Mouse (Mus musculus) heart, embryonic 11.5 days (tissue): Measurements from ENCODE around the gene Zbtb8b. TPM values are rescaled to one million over a fixed set of nuclear protein-coding genes. Genes with fewer than 3 reads are reported as not detected.

Source experiments
- ATAC-seq: fragments of 200-750 bp; cut with Nextera tagmentation; replicated peaks from 2 replicates; pipeline ENCODE4 v1.8.0; 2017; ENCODE audit warnings: moderate library complexity; ENCODE audit not compliant: insufficient number of reproducible peaks, low FRiP score, low TSS enrichment
- H3K27ac ChIP-seq: fragments of 300-500 bp; sonication (generic); 2 replicates; pipeline ENCODE4 v1.5.1; 2014; ENCODE audit warnings: mild to moderate bottlenecking, low read depth, low read length
- H3K27me3 ChIP-seq: fragments of 300-500 bp; sonication (generic); 2 replicates; pipeline ENCODE4 v1.6.1; 2014; ENCODE audit warnings: mild to moderate bottlenecking, low read length, mixed read lengths; ENCODE audit not compliant: control insufficient read depth, insufficient read depth
- H3K36me3 ChIP-seq: fragments of 300-500 bp; sonication (generic); 2 replicates; pipeline ENCODE4 v1.6.1; 2014; ENCODE audit warnings: mild to moderate bottlenecking, low read length, moderate library complexity, mixed read lengths; ENCODE audit not compliant: control insufficient read depth, insufficient read depth
- H3K4me1 ChIP-seq: fragments of 300-500 bp; sonication (generic); 2 replicates; pipeline ENCODE4 v1.6.1; 2014; ENCODE audit warnings: low read length; ENCODE audit not compliant: control insufficient read depth, insufficient read depth
- H3K4me2 ChIP-seq: fragments of 300-500 bp; sonication (generic); 2 replicates; pipeline ENCODE4 v1.6.1; 2014; ENCODE audit warnings: mild to moderate bottlenecking, moderate library complexity
- H3K4me3 ChIP-seq: fragments of 300-500 bp; sonication (generic); 2 replicates; pipeline ENCODE4 v1.5.1; 2014; ENCODE audit warnings: low read depth, low read length
- H3K9ac ChIP-seq: fragments of 300-500 bp; sonication (generic); 2 replicates; pipeline ENCODE4 v1.6.1; 2014; ENCODE audit warnings: mild to moderate bottlenecking, low read depth, low read length, moderate library complexity
- H3K9me3 ChIP-seq: fragments of 300-500 bp; sonication (generic); replicated peaks from 2 replicates; pipeline ENCODE4 v1.6.1; 2016; ENCODE audit warnings: low read length; ENCODE audit not compliant: control insufficient read depth
- WGBS: fragments of 180-500 bp; shearing (Covaris S2); extraction: QIAGEN DNeasy Blood & Tissue Kit; methylation state at CpG from one replicate; pipeline ENCODE4 v1.1.7; 2014; ENCODE audit not compliant: insufficient replicate concordance; 5-methylcytosine and 5-hydroxymethylcytosine counted together
- polyA plus RNA-seq: library from polyadenylated mRNA; unstranded; fragments of >200 nt; fragmentation: Nextera tagmentation; extraction: Ambion mirVana; gene quantifications from 2 replicates; pipeline ENCODE4 v1.2.1, GENCODE M21; 2014

Zbtb8b gene
- polyA plus RNA-seq, 1 experiment from 2014 or later: 5.5 TPM

DNA sequence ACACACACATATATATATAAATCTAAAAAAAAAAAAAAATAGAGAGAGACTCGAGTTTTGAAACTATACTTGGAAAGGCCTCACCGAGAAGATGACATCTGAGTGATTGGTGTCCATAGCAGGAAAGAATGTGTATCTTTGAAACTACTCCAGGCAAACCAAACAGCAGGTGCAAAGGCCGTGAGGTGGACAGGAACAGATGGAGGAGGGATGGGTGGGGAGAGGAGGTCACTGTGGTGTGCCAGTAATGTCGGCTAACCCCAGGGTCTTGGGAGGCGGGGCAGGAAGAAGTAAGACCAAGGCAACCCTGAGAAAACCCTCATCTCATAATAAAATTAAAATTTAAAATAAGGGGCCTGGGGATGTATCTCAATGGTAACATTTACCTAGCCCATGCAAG is 64.8 kb downstream of the Zbtb8b start:
- Histone ChIP-seq H3K9me3 (no peaks in the 10 kb centered on the region), H3K27ac (no peak overlapping the region), H3K9ac (no peak overlapping the region), H3K27me3 (no peaks in the 10 kb centered on the region), H3K36me3 (no peaks in the 10 kb centered on the region), H3K4me1 (no peaks in the 10 kb centered on the region), H3K4me3 (no peak overlapping the region), H3K4me2 (no peak overlapping the region)
- no peak for ATAC-seq
- WGBS: 76% methylated on average over 5 of the region's 5 CpGs

Other genes starting within 250 kb of the Zbtb8b start
- 0.76 and 1.5 TPM in 2 replicates for gene C77080, start 179.4 kb downstream of the Zbtb8b start, polyA plus RNA-seq
- gene Sync, start 153.2 kb downstream of the Zbtb8b start, polyA plus RNA-seq: 0.56 and 1.2 TPM in 2 replicates
- 319 and 337 TPM in 2 replicates for gene Rbbp4, start 105.5 kb downstream of the Zbtb8b start, polyA plus RNA-seq
- gene Zbtb8os, start 105.2 kb downstream of the Zbtb8b start, polyA plus RNA-seq: 54.4 and 56.5 TPM in 2 replicates
- 7.7 and 7.9 TPM in 2 replicates for gene Zbtb8a, start 62.7 kb downstream of the Zbtb8b start, polyA plus RNA-seq
- 24.1 and 24.6 TPM in 2 replicates for gene Bsdc1, start 20.7 kb upstream of the Zbtb8b start, polyA plus RNA-seq
- gene Tssk3, start 50.2 kb upstream of the Zbtb8b start, polyA plus RNA-seq: not detected in 2 replicates
- gene Fam229a, start 50.3 kb upstream of the Zbtb8b start, polyA plus RNA-seq: not detected in 2 replicates
- 506 and 517 TPM in 2 replicates for gene Marcksl1, start 72.7 kb upstream of the Zbtb8b start, polyA plus RNA-seq
- gene Hdac1, start 101.9 kb upstream of the Zbtb8b start, polyA plus RNA-seq: 154 and 175 TPM in 2 replicates
- gene Lck, start 132.8 kb upstream of the Zbtb8b start, polyA plus RNA-seq: 3.6 and 4.6 TPM in 2 replicates
- gene Fam167b, start 137.7 kb upstream of the Zbtb8b start, polyA plus RNA-seq: 3.6 TPM in 2 replicates
- gene Eif3i, start 159.8 kb upstream of the Zbtb8b start, polyA plus RNA-seq: 194 and 200 TPM in 2 replicates
- 170 and 177 TPM in 2 replicates for gene Tmem234, start 159.8 kb upstream of the Zbtb8b start, polyA plus RNA-seq
- 1.1 and 2.7 TPM in 2 replicates for gene Dcdc2b, start 173.4 kb upstream of the Zbtb8b start, polyA plus RNA-seq
- 23.3 and 24.5 TPM in 2 replicates for gene Iqcc, start 178.2 kb upstream of the Zbtb8b start, polyA plus RNA-seq
- gene Ccdc28b, start 183.1 kb upstream of the Zbtb8b start, polyA plus RNA-seq: 41.4 and 46.5 TPM in 2 replicates
- 58.3 and 60.2 TPM in 2 replicates for gene Txlna, start 200.2 kb upstream of the Zbtb8b start, polyA plus RNA-seq
- 13.3 and 14.6 TPM in 2 replicates for gene Kpna6, start 231.9 kb upstream of the Zbtb8b start, polyA plus RNA-seq